Mouse (Mus musculus) neutrophil, adult 83 days (primary cell): ENCODE results near the gene Exoc7. TPM values are rescaled to one million over a fixed set of nuclear protein-coding genes. Genes with fewer than 3 reads are reported as not detected.

Experiments used
- total RNA-seq, 2 experiments: library from RNA; stranded (reverse); gene quantifications; one replicate each; pipeline ENCODE4 v1.2.4; 2023

Gene Exoc7
- total RNA-seq: 10 to 100 TPM; 37.1 to 42.5 TPM

GRCm38 (mm10) chr11:116307019-116307725 lies at the start of gene Exoc7:
Gene Exoc7 (minus strand): TSS chr11:116307233.

GRCm38 (mm10) chr11:116335244-116336036 lies 28.4 kb upstream of the Exoc7 start, which contains the start of gene Foxj1:
Gene Foxj1 (minus strand): TSS chr11:116335399.

GRCm38 (mm10) chr11:116280751-116281663 lies 26.0 kb downstream of the Exoc7 start, which contains the start of gene Galr2:
Gene Galr2 (plus strand): TSS chr11:116280939.

GRCm38 (mm10) chr11:116274045-116274666 lies 32.9 kb downstream of the Exoc7 start, which contains the start of gene Srp68:
Gene Srp68 (minus strand): TSS chr11:116274217.

Other genes with a start within 250 kb of the Exoc7 start
- 10 to 100 TPM; 87.3 to 94.0 TPM for gene Unc13d, start 229.3 kb downstream of the Exoc7 start, total RNA-seq
- 100 to 1,000 TPM; 124 to 141 TPM for gene Wbp2, start 220.2 kb downstream of the Exoc7 start, total RNA-seq
- under 1 TPM; 0.35 to 0.77 TPM for gene Trim47, start 180.0 kb downstream of the Exoc7 start, total RNA-seq
- gene Trim65, start 176.1 kb downstream of the Exoc7 start, total RNA-seq: 1 to 10 TPM; 6.7 to 8.8 TPM
- gene Mrpl38, start 168.4 kb downstream of the Exoc7 start, total RNA-seq: 10 to 100 TPM; 15.6 to 17.3 TPM
- gene Fbf1, start 139.1 kb downstream of the Exoc7 start, total RNA-seq: 1 to 10 TPM; 6.0 to 9.4 TPM
- gene Ten1, start 108.4 kb downstream of the Exoc7 start, total RNA-seq: 10 to 100 TPM; 24.6 to 28.1 TPM
- gene Acox1, start 108.2 kb downstream of the Exoc7 start, total RNA-seq: 10 to 100 TPM; 25.9 to 28.7 TPM
- gene Evpl, start 69.2 kb downstream of the Exoc7 start, total RNA-seq: not detected
- gene Srp68, start 33.0 kb downstream of the Exoc7 start, total RNA-seq: 10 to 100 TPM; 36.8 to 39.4 TPM
- not detected for gene Galr2, start 26.3 kb downstream of the Exoc7 start, total RNA-seq
- gene Foxj1, start 28.2 kb upstream of the Exoc7 start, total RNA-seq: under 1 TPM in 1 of 2 experiments, not detected in 1; 0.22 TPM
- gene Rnf157, start 105.8 kb upstream of the Exoc7 start, total RNA-seq: 1 to 10 TPM; 3.0 to 4.9 TPM
- gene Ubald2, start 126.9 kb upstream of the Exoc7 start, total RNA-seq: 10 to 100 TPM; 69.9 to 86.6 TPM
- gene Qrich2, start 159.0 kb upstream of the Exoc7 start, total RNA-seq: under 1 TPM in 1 of 2 experiments, not detected in 1; 0.15 TPM
- gene Prpsap1, start 187.0 kb upstream of the Exoc7 start, total RNA-seq: 10 to 100 TPM; 32.5 to 33.0 TPM
- gene Sphk1, start 223.7 kb upstream of the Exoc7 start, total RNA-seq: 10 to 100 TPM in 1 of 2 experiments, 1 to 10 TPM in 1; 7.0 to 13.9 TPM